Mouse (Mus musculus) gastrocnemius, postnatal 25 days (tissue): Measurements from ENCODE around the gene Fam151b. TPM values are rescaled to one million over a fixed set of nuclear protein-coding genes. Genes with fewer than 3 reads are reported as not detected.
A peak's percentile ranks its signal among the peaks of the same experiment; 100 is the strongest.

Source experiments
- DNase-seq: peaks from one replicate; pipeline ENCODE4 v3.0.0; 2022
- long read RNA-seq, 2 experiments: library from polyadenylated mRNA; stranded (forward); transcript quantifications; one replicate each; pipeline ENCODE4 v2.0.0; 2021
- total RNA-seq, 2 experiments: library from RNA; stranded (reverse); gene quantifications; 1 replicate in 1 of 2; 2 replicates in 1 of 2; pipeline ENCODE4 v1.2.3; 2021

Gene Fam151b
- total RNA-seq, result 1 to 10 TPM; 2.0 to 2.4 TPM
- long read RNA-seq, experiment 1, partial matches to known transcripts, result 0 of 2 reads
- long read RNA-seq, experiment 1, other reads (novel, unspliced or antisense), result 1 of 2 reads
- long read RNA-seq, experiment 2, partial matches to known transcripts, result 0 of 1 reads
- long read RNA-seq, experiment 2, other reads (novel, unspliced or antisense), result 0 of 1 reads

- peak; percentile 88 for DNase-seq
Measured at GRCm38 (mm10) chr13:92483852-92484463, at the start of gene Fam151b. TSS of gene Fam151b (minus strand) at chr13:92484015.

GRCm38 (mm10) chr13:92532216-92532615 lies 48.4 kb upstream of the Fam151b start:
- DNase-seq, result no peak

- no peak for DNase-seq
Measured at GRCm38 (mm10) chr13:92531237-92531636, 47.4 kb upstream of the Fam151b start.

GRCm38 (mm10) chr13:92530721-92531211 lies 47.0 kb upstream of the Fam151b start, which contains the start of gene Zfyve16:
TSS of gene Zfyve16 (minus strand) at chr13:92530868.
- DNase-seq, result peak; percentile 96

- no peak for DNase-seq
Measured at GRCm38 (mm10) chr13:92529828-92530720, 46.3 kb upstream of the Fam151b start.

GRCm38 (mm10) chr13:92523178-92523813 lies 39.5 kb upstream of the Fam151b start:
- DNase-seq, result no peak

GRCm38 (mm10) chr13:92504871-92505270 lies 21.1 kb upstream of the Fam151b start:
- DNase-seq, result no peak

- no peak for DNase-seq
Measured at GRCm38 (mm10) chr13:92491923-92492322, 8.1 kb upstream of the Fam151b start.

- peak; percentile 25 for DNase-seq
Measured at GRCm38 (mm10) chr13:92490817-92491216, 7.0 kb upstream of the Fam151b start.

GRCm38 (mm10) chr13:92483348-92483747 lies 467 bp downstream of the Fam151b start:
- DNase-seq, result peak; percentile 24

- DNase-seq, result no peak
Measured at GRCm38 (mm10) chr13:92470151-92470550, 13.7 kb downstream of the Fam151b start.

GRCm38 (mm10) chr13:92469381-92469780 lies 14.4 kb downstream of the Fam151b start:
- DNase-seq, result no peak

GRCm38 (mm10) chr13:92467891-92468290 lies 15.9 kb downstream of the Fam151b start:
- no peak for DNase-seq

- DNase-seq, result no peak
Measured at GRCm38 (mm10) chr13:92464698-92465097, 19.1 kb downstream of the Fam151b start.

GRCm38 (mm10) chr13:92446872-92447271 lies 36.9 kb downstream of the Fam151b start:
- no peak for DNase-seq

- DNase-seq, result no peak
Measured at GRCm38 (mm10) chr13:92440286-92440685, 43.5 kb downstream of the Fam151b start.

- DNase-seq, result no peak
Measured at GRCm38 (mm10) chr13:92438656-92439055, 45.2 kb downstream of the Fam151b start.

- DNase-seq, result no peak
Measured at GRCm38 (mm10) chr13:92427351-92427855, 56.4 kb downstream of the Fam151b start.

- no peak for DNase-seq
Measured at GRCm38 (mm10) chr13:92426294-92427051, 57.3 kb downstream of the Fam151b start.

- DNase-seq, result peak; percentile 15
Measured at GRCm38 (mm10) chr13:92425758-92426264, 58.0 kb downstream of the Fam151b start, which contains the start of gene Ankrd34b. TSS of gene Ankrd34b (plus strand) at chr13:92425896.

GRCm38 (mm10) chr13:92423711-92424110 lies 60.1 kb downstream of the Fam151b start:
- DNase-seq, result no peak
